8 mouse cellular contexts compared by ENCODE assay signal in genomic region chr11:30291155-30291554, GRCm38 (mm10). TPM values are rescaled to one million over a fixed set of nuclear protein-coding genes. Genes with fewer than 3 reads are reported as not detected.
DNase-seq lines count a peak whose midpoint lies in the region; ATAC-seq and TF ChIP-seq lines count a peak whose summit lies in the region.
"Had no signal": no experiment of that assay in that cellular context is flagged by ENCODE, and none has a peak within 500 bp of the region (broad histone marks: within the 10 kb centered on the region; RNA-seq: fewer than 3 reads in every experiment).

No protein-coding gene starts in this region.

- H3K36me3 ChIP-seq in embryonic facial prominence, embryonic 13.5 days, result no peaks in the 10 kb centered on the region
- H3K36me3 ChIP-seq in lung, embryonic 15.5 days, result no peaks in the 10 kb centered on the region
- no peaks in the 10 kb centered on the region for H3K36me3 ChIP-seq in midbrain, postnatal 0 days (ENCODE audit: insufficient read depth, low read length)

- no peak overlapping the region for H3K9ac ChIP-seq in embryonic facial prominence, embryonic 13.5 days
- no peak overlapping the region for H3K9ac ChIP-seq in lung, embryonic 15.5 days
- no peak overlapping the region for H3K9ac ChIP-seq in midbrain, postnatal 0 days (replicated peaks; ENCODE audit: low read length, poor library complexity, severe bottlenecking)

- intact Hi-C loops in heart, postnatal 25 days (cut with DNase I), result loop anchor here (2.0 to 10.0 kb wide), 3 partner anchors 78 to 226 kb away; no protein-coding TSS in a partner anchor

- H3K4me1 ChIP-seq in embryonic facial prominence, embryonic 13.5 days, result 0 out of 2 replicates have a peak, but pooled peaks cover 3% of the 10 kb centered on the region
- peaks cover 50% of the 10 kb centered on the region for H3K4me1 ChIP-seq in lung, embryonic 15.5 days
- H3K4me1 ChIP-seq in midbrain, postnatal 0 days (ENCODE audit: insufficient read depth, low read length), result no peaks in the 10 kb centered on the region

- WGBS in embryonic facial prominence, embryonic 13.5 days, result 46% methylated on average over 8 of the region's 8 CpGs
- 21% methylated on average over 8 of the region's 8 CpGs for WGBS in lung, embryonic 15.5 days
- 61% methylated on average over 8 of the region's 8 CpGs for WGBS in midbrain, postnatal 0 days

- no peak overlapping the region for H3K4me3 ChIP-seq in embryonic facial prominence, embryonic 13.5 days
- no peak overlapping the region for H3K4me3 ChIP-seq in lung, embryonic 15.5 days
- H3K4me3 ChIP-seq in midbrain, postnatal 0 days (ENCODE audit: low read depth, low read length), result no peak overlapping the region
- H3K4me3 ChIP-seq: erythroblast, embryonic 14.5 days had no signal

- DNase-seq in WW6 (ENCODE audit: low read depth, low spot score), result peak; percentile 7
- peak; percentile 80 for DNase-seq in heart, postnatal 25 days (ENCODE audit: low spot score)
- DNase-seq in T-cell, adult 2 months (ENCODE audit: low spot score), result no peak
- DNase-seq in frontal cortex, adult 2 months (ENCODE audit: extremely low spot score in 1 of 2, low spot score in 1 of 2), result no peak
- no peak for DNase-seq in midbrain, postnatal 0 days (ENCODE audit: low spot score)

- no peak overlapping the region for H3K4me2 ChIP-seq in embryonic facial prominence, embryonic 13.5 days
- peak overlapping the region; percentile 26; the same call in 1 of the 2 replicates for H3K4me2 ChIP-seq in lung, embryonic 15.5 days
- no peak overlapping the region for H3K4me2 ChIP-seq in midbrain, postnatal 0 days (ENCODE audit: low read depth, low read length, poor library complexity, severe bottlenecking)

- H3K9me3 ChIP-seq in embryonic facial prominence, embryonic 13.5 days, result no peaks in the 10 kb centered on the region
- no peaks in the 10 kb centered on the region for H3K9me3 ChIP-seq in lung, embryonic 15.5 days
- H3K9me3 ChIP-seq in midbrain, postnatal 0 days (ENCODE audit: low read length), result no peaks in the 10 kb centered on the region

- H3K27me3 ChIP-seq in embryonic facial prominence, embryonic 13.5 days, result no peaks in the 10 kb centered on the region
- no peaks in the 10 kb centered on the region for H3K27me3 ChIP-seq in lung, embryonic 15.5 days
- no peaks in the 10 kb centered on the region for H3K27me3 ChIP-seq in midbrain, postnatal 0 days (ENCODE audit: insufficient read depth, low read length)

- peak overlapping the region; percentile 16; the same call in 1 of the 2 replicates for H3K27ac ChIP-seq in embryonic facial prominence, embryonic 13.5 days
- peak overlapping the region; percentile 79 for H3K27ac ChIP-seq in lung, embryonic 15.5 days
- no peak overlapping the region for H3K27ac ChIP-seq in midbrain, postnatal 0 days (ENCODE audit: low read depth, low read length)

- no peak for ATAC-seq in embryonic facial prominence, embryonic 13.5 days (ENCODE audit: insufficient number of reproducible peaks, insufficient read depth, low FRiP score, low TSS enrichment, low read depth)
- peak; percentile 50 for ATAC-seq in lung, embryonic 15.5 days (ENCODE audit: borderline replicate concordance, extremely low read depth, low FRiP score, low TSS enrichment)
- ATAC-seq in midbrain, postnatal 0 days (ENCODE audit: low FRiP score), result no peak

- TF ChIP-seq CTCF in midbrain, postnatal 0 days (IDR thresholded peaks at IDR 0.05), result no peak

RNA-seq across cellular contexts. Expression of gene Sptbn1, which starts 23.2 kb away (rescaled TPM):
- 80.9 and 91.1 TPM in 2 replicates for polyA plus RNA-seq in embryonic facial prominence, embryonic 13.5 days (2015; fragmentation: Nextera tagmentation; extraction: Ambion mirVana)
- 100 to 1,000 TPM; 487 to 529 TPM for total RNA-seq in heart, postnatal 25 days (2021)
- polyA plus RNA-seq in lung, embryonic 15.5 days (2015; fragmentation: Nextera tagmentation; extraction: Ambion mirVana), result 155 and 163 TPM in 2 replicates
- polyA plus RNA-seq in frontal cortex, adult 2 months (2012; rRNA removed), result 318 and 342 TPM in 2 replicates
- total RNA-seq in midbrain, postnatal 0 days (2014; rRNA removed), result 294 and 367 TPM in 2 replicates
- polyA plus RNA-seq in midbrain, postnatal 0 days (2015; fragmentation: Nextera tagmentation; extraction: Ambion mirVana), result 170 and 173 TPM in 2 replicates

Comparison
In these comparisons a context has a peak if more than half of its experiments do, and no peak if none do; other contexts are left out.
1. DNase-seq: peak in WW6 (single experiment) and heart, postnatal 25 days (single experiment); none in T-cell, adult 2 months (single experiment), frontal cortex, adult 2 months (0 of 2) and midbrain, postnatal 0 days (single experiment).